Mouse (Mus musculus): ENCODE data around the gene Asb9. TPM values are rescaled to one million over a fixed set of nuclear protein-coding genes. Genes with fewer than 3 reads are reported as not detected.

Asb9 gene
- total and polyA plus RNA-seq, 3 experiments, result not detected

- Histone ChIP-seq H3K4me3 (ENCODE audit: control insufficient read depth in 1 of 2, insufficient read depth in 1 of 2, low read depth in 2 of 2, low read length in 2 of 2) (no peak overlapping the region), H3K27ac (ENCODE audit: control insufficient read depth, low read depth, low read length) (no peak overlapping the region), H3K9ac (ENCODE audit: control insufficient read depth, low read depth, low read length, poor library complexity, severe bottlenecking) (no peak overlapping the region), H3K79me2 (ENCODE audit: control insufficient read depth, insufficient read depth, low read length, poor library complexity) (no peaks in the 10 kb centered on the region), H3K4me1 (ENCODE audit: control insufficient read depth in 1 of 2, insufficient read depth in 2 of 2, low read length in 2 of 2) (no peaks in the 10 kb centered on the region), H3K9me3 (replicated peaks; ENCODE audit: insufficient read depth, low read length) (no peaks in the 10 kb centered on the region), H3K36me3 (ENCODE audit: control insufficient read depth in 1 of 2, insufficient read depth in 2 of 2, low read length in 2 of 2) (no peaks in the 10 kb centered on the region), H3K27me3 (ENCODE audit: control insufficient read depth in 1 of 2, insufficient read depth in 2 of 2, low read length in 2 of 2) (no peaks in the 10 kb centered on the region)
- DNase-seq (ENCODE audit: low read depth, low spot score), result no peak
- no peak for TF ChIP-seq E2F4 (IDR thresholded peaks at IDR 0.05; ENCODE audit: borderline replicate concordance, low read depth, low read length)
- no peak for TF ChIP-seq RCOR1 (IDR thresholded peaks at IDR 0.05; ENCODE audit: low read depth, low read length)
- no peak for TF ChIP-seq HCFC1 (IDR thresholded peaks at IDR 0.05; ENCODE audit: low read depth, low read length)
- no peak for TF ChIP-seq MYB (IDR thresholded peaks at IDR 0.05; ENCODE audit: low read depth, low read length)
- TF ChIP-seq UBTF (IDR thresholded peaks at IDR 0.05; ENCODE audit: borderline replicate concordance, insufficient read depth, low read depth, low read length), result no peak
- TF ChIP-seq EP300 (IDR thresholded peaks at IDR 0.05; ENCODE audit: low read depth in 1 of 2, low read length in 2 of 2), result no peak
- no peak for TF ChIP-seq POLR2AphosphoS2 (IDR thresholded peaks at IDR 0.05; ENCODE audit: low read length)
- no peak for TF ChIP-seq MAZ (IDR thresholded peaks at IDR 0.05; ENCODE audit: low read depth, low read length)
Observed at GRCm38 (mm10) chrX:164576967-164577366, 70.8 kb downstream of the Asb9 start.

Other genes with a start within 250 kb of the Asb9 start
- gene Bmx, start 248.1 kb upstream of the Asb9 start, total RNA-seq (2012; rRNA removed), result not detected in 2 replicates
- gene Bmx, start 248.1 kb upstream of the Asb9 start, polyA plus RNA-seq (2012; ENCODE audit: insufficient read depth in 1 of 2, insufficient read length in 2 of 2, low read depth in 1 of 2, low replicate concordance in 2 of 2, missing spikeins in 1 of 2), result not detected
- gene Pir, start 237.0 kb upstream of the Asb9 start, total RNA-seq (2012; rRNA removed), result 2.9 and 5.3 TPM in 2 replicates
- 100 to 1,000 TPM in 1 of 2 experiments, 10 to 100 TPM in 1; 11.4 to 230 TPM for gene Pir, start 237.0 kb upstream of the Asb9 start, polyA plus RNA-seq (2012; ENCODE audit: insufficient read depth in 1 of 2, insufficient read length in 2 of 2, low read depth in 1 of 2, low replicate concordance in 2 of 2, missing spikeins in 1 of 2)
- gene Vegfd, start 132.9 kb upstream of the Asb9 start, total RNA-seq (2012; rRNA removed), result not detected in 2 replicates
- under 1 TPM in 1 of 2 experiments, not detected in 1; 0.06 TPM for gene Vegfd, start 132.9 kb upstream of the Asb9 start, polyA plus RNA-seq (2012; ENCODE audit: insufficient read depth in 1 of 2, insufficient read length in 2 of 2, low read depth in 1 of 2, low replicate concordance in 2 of 2, missing spikeins in 1 of 2)
- 21.5 and 22.1 TPM in 2 replicates for gene Piga, start 86.5 kb upstream of the Asb9 start, total RNA-seq (2012; rRNA removed)
- 10 to 100 TPM; 30.0 to 41.2 TPM for gene Piga, start 86.5 kb upstream of the Asb9 start, polyA plus RNA-seq (2012; ENCODE audit: insufficient read depth in 1 of 2, insufficient read length in 2 of 2, low read depth in 1 of 2, low replicate concordance in 2 of 2, missing spikeins in 1 of 2)
- gene Asb11, start 69.3 kb upstream of the Asb9 start, total RNA-seq (2012; rRNA removed), result 1.7 and 2.5 TPM in 2 replicates
- 1 to 10 TPM in 1 of 2 experiments, not detected in 1; 3.2 TPM for gene Asb11, start 69.3 kb upstream of the Asb9 start, polyA plus RNA-seq (2012; ENCODE audit: insufficient read depth in 1 of 2, insufficient read length in 2 of 2, low read depth in 1 of 2, low replicate concordance in 2 of 2, missing spikeins in 1 of 2)

All from MEL (cell line).